Mouse (Mus musculus) kidney, postnatal 0 days (tissue): ENCODE measurements at regions not wholly inside any gene's neighbourhood (a gene's known extent, or its start where the extent isn't known, plus 50 kb on each side); places are given as distances from the start of the nearest gene placed in this dataset.
A peak's percentile ranks its signal among the peaks of the same experiment; 100 is the strongest.

Experiments
- ATAC-seq: fragments of 200-750 bp; cut with Nextera tagmentation; replicated peaks from 2 replicates; pipeline ENCODE4 v1.8.0; 2017; ENCODE audit warnings: low read depth, moderate number of reproducible peaks, moderate TSS enrichment, moderate library complexity; ENCODE audit not compliant: low FRiP score
- DNase-seq: peaks from one replicate; pipeline ENCODE4 v3.0.0-alpha.2; 2016; ENCODE audit warnings: low spot score
- H3K27ac ChIP-seq: fragments of 300-500 bp; sonication (generic); 2 replicates; pipeline ENCODE4 v1.5.1; 2014; ENCODE audit warnings: mild to moderate bottlenecking
- H3K27me3 ChIP-seq: fragments of 300-500 bp; sonication (generic); 2 replicates; pipeline ENCODE4 v1.6.1; 2014; ENCODE audit warnings: low read length, mixed read lengths; ENCODE audit not compliant: insufficient read depth
- H3K36me3 ChIP-seq: fragments of 300-500 bp; sonication (generic); 2 replicates; pipeline ENCODE4 v1.6.1; 2014; ENCODE audit warnings: low read length, mixed read lengths; ENCODE audit not compliant: insufficient read depth
- H3K4me1 ChIP-seq: fragments of 300-500 bp; sonication (generic); replicated peaks from 2 replicates; pipeline ENCODE4 v1.6.1; 2014; ENCODE audit warnings: antibody characterized with exemption, low read length, mixed read lengths; ENCODE audit not compliant: insufficient read depth
- H3K4me2 ChIP-seq: fragments of 300-500 bp; sonication (generic); 2 replicates; pipeline ENCODE4 v1.6.1; 2014; ENCODE audit warnings: mild to moderate bottlenecking, low read length, moderate library complexity, mixed read lengths
- H3K4me3 ChIP-seq: fragments of 300-500 bp; sonication (generic); replicated peaks from 2 replicates; pipeline ENCODE4 v1.5.1; 2014; ENCODE audit warnings: low read depth, low read length
- H3K9ac ChIP-seq: fragments of 300-500 bp; sonication (generic); 2 replicates; pipeline ENCODE4 v1.6.1; 2014; ENCODE audit warnings: low read depth, low read length
- H3K9me3 ChIP-seq: fragments of 300-500 bp; sonication (generic); replicated peaks from 2 replicates; pipeline ENCODE4 v1.6.1; 2016; ENCODE audit warnings: low read length, inconsistent platforms, mixed read lengths
- CTCF ChIP-seq: IDR thresholded peaks from 2 replicates; pipeline ENCODE4 v1.5.1; 2016; ENCODE audit warnings: antibody characterized with exemption, low read depth, mild to moderate bottlenecking, moderate library complexity
- WGBS: fragments of 180-500 bp; shearing (Covaris S2); extraction: QIAGEN DNeasy Blood & Tissue Kit; methylation state at CpG from one replicate; pipeline ENCODE4 v1.1.7; 2014; 5-methylcytosine and 5-hydroxymethylcytosine counted together

DNA sequence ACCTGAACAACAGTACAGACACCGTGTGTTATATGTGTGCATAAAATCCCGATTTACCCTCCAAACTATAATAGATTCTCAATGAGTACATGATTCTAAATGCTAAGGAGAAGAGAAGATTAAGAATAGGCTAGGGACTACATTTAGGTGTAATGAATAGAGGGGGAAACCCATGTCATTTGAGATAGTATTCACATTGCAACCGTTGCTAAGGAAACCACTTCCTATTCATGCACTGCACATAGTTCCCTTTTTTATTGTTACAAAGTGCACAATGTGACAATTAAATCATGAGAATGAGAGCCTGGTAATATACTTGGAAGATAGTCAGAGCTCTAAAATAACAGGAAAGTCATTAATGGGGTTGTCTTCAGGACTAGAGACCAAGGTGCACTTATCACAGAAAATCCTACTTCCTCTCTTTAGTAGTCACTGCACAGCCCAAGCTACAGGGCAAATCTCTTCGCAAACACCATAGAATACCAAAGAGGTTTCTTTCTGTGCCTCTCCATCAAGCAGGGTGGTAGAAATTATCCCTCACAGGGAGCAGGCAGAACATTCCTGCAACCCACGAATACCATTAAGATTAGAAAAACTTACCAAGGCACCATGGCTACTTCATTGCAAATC lies 164.3 kb upstream of the Akirin2 start:
- Histone ChIP-seq H3K36me3 (no peaks in the 10 kb centered on the region), H3K9me3 (no peaks in the 10 kb centered on the region), H3K27me3 (no peaks in the 10 kb centered on the region), H3K27ac (no peak overlapping the region), H3K4me1 (no peaks in the 10 kb centered on the region), H3K9ac (no peak overlapping the region), H3K4me3 (no peak overlapping the region), H3K4me2 (no peak overlapping the region)
- WGBS: 83% methylated on average over 5 of the region's 5 CpGs
- no peak for TF ChIP-seq CTCF
- DNase-seq (no peak), ATAC-seq (no peak)

DNA sequence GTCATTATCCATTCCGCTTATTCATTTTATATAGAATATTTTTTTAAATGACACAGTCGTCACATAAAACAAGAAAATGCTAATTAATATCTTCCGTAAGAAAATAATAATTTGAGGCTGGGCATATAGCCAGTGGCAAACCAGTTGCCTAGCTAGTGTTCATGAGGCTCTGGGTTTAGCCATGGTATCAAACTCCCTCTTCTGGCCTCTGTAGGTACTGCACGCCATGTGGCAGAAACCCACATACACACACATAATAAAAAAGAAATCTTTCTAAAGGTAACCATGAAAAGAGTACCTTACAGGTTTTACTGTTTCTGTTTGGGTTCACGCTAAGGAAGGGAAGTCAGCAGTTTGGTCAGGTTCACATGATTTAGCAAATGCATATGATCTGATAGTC lies 159.2 kb upstream of the Akirin2 start:
- H3K4me3 ChIP-seq: no peak overlapping the region
- 91% methylated on average over 5 of the region's 5 CpGs for WGBS
- H3K36me3 ChIP-seq: no peaks in the 10 kb centered on the region
- ATAC-seq (no peak), DNase-seq (no peak)
- H3K27me3 ChIP-seq: no peaks in the 10 kb centered on the region
- H3K4me1 ChIP-seq: no peaks in the 10 kb centered on the region
- TF ChIP-seq CTCF: 0 out of 2 replicates have a peak, but pooled peaks have one; percentile 21
- no peak overlapping the region for H3K4me2 ChIP-seq
- no peak overlapping the region for H3K9ac ChIP-seq
- no peaks in the 10 kb centered on the region for H3K9me3 ChIP-seq
- H3K27ac ChIP-seq: no peak overlapping the region

- DNase-seq: no peak
- H3K4me3 ChIP-seq: no peak overlapping the region
These were observed 147.7 kb upstream of the Akirin2 start for GRCm38 (mm10) chr4:34403061-34403460.

DNA sequence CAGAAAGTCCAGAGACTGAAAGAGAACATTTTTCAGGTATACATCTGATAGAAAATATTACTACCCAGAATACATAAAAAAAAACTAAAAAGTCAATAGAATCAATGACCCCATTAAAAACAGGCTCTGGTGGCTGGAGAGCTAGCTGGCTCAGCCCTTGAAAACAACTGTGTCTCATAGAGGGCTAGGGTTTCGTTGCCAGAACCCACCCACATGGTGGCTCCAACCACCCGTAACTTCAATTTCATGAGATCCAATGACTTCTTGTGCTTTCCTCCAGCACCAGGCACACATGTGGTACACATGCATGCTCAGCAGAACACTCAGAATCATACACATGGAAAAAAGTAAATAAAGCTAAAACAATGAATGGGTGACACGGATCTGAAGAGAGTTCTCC lies 143.6 kb upstream of the Akirin2 start:
- ATAC-seq: no peak
- Histone ChIP-seq H3K4me2 (no peak overlapping the region), H3K27ac (no peak overlapping the region), H3K4me1 (no peaks in the 10 kb centered on the region), H3K4me3 (no peak overlapping the region), H3K9me3 (no peaks in the 10 kb centered on the region), H3K36me3 (no peaks in the 10 kb centered on the region), H3K9ac (no peak overlapping the region), H3K27me3 (no peaks in the 10 kb centered on the region)
- WGBS: 36% methylated on average over 3 of the region's 3 CpGs
- no peak for DNase-seq
- no peak for TF ChIP-seq CTCF

More at GRCm38 (mm10) chr4:34403061-34403460, 147.7 kb upstream of the Akirin2 start:
- no peak for ATAC-seq
- Histone ChIP-seq H3K9ac (no peak overlapping the region), H3K36me3 (no peaks in the 10 kb centered on the region), H3K4me1 (no peaks in the 10 kb centered on the region), H3K4me2 (no peak overlapping the region), H3K27me3 (no peaks in the 10 kb centered on the region), H3K9me3 (no peaks in the 10 kb centered on the region), H3K27ac (no peak overlapping the region)
- WGBS: 83% methylated on average over 2 of the region's 2 CpGs
- TF ChIP-seq CTCF: no peak

- no peak for TF ChIP-seq CTCF
- Histone ChIP-seq H3K9me3 (no peaks in the 10 kb centered on the region), H3K9ac (no peak overlapping the region), H3K4me3 (no peak overlapping the region), H3K27me3 (no peaks in the 10 kb centered on the region), H3K36me3 (no peaks in the 10 kb centered on the region), H3K4me2 (no peak overlapping the region), H3K27ac (0 out of 2 replicates have a peak overlapping the region, but pooled peaks have one; percentile 54), H3K4me1 (no peaks in the 10 kb centered on the region)
- WGBS: 74% methylated on average over 6 of the region's 6 CpGs
- ATAC-seq (no peak), DNase-seq (peak; percentile 71)
These were observed 129.8 kb upstream of the Akirin2 start for GRCm38 (mm10) chr4:34420970-34421369.

DNA sequence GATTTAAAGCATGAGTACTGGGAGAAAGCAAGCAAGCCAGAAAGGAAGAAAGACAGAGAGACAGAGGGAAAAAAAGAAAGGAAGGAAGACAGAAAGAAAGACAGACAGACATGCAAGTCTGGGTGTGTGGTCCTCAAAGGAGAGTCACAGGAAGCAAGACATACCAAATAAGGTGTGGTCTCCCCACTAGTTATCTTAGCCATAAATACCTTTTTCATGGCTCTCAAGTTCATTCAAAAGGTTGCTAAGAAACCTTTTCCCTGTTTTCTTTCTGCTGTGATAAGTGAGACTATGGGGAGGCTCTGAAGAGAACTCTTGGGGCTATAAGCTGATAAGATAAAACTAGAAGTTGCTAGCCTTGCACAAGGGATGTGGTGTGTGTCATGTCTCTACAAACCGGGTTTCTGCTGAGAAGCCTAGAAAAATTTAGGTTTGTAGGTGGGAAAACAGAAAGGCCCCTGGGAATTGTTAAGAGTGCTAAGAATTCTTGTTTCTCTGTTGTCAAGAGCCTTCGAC lies 126.5 kb upstream of the Akirin2 start:
- H3K4me2 ChIP-seq: no peak overlapping the region
- H3K9ac ChIP-seq: no peak overlapping the region
- no peaks in the 10 kb centered on the region for H3K27me3 ChIP-seq
- TF ChIP-seq CTCF: no peak
- H3K27ac ChIP-seq: no peak overlapping the region
- no peaks in the 10 kb centered on the region for H3K36me3 ChIP-seq
- no peak overlapping the region for H3K4me3 ChIP-seq
- 59% methylated on average over 2 of the region's 2 CpGs for WGBS
- no peak for DNase-seq
- H3K4me1 ChIP-seq: no peaks in the 10 kb centered on the region
- ATAC-seq: no peak
- no peaks in the 10 kb centered on the region for H3K9me3 ChIP-seq

DNA sequence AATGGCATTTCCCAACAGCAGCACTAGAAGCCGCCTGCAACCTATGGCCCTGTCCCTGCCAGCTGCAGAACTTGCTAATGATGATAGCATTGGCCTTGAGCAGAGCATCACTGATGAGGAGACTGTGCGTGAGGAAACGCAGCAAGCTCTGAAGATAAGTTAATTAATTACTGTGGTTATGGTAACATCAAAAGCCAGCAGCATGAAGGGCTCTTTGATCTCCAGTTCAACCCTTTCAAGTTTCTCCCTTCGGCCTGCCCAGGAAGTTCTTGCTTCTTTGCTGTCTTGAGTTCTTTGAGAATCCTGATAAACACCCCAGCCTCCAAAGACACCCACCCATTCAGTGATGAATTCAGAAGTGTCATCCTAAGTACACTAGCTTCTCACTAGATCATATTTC lies 121.7 kb upstream of the Akirin2 start:
- H3K4me2 ChIP-seq: no peak overlapping the region
- H3K27ac ChIP-seq: no peak overlapping the region
- no peaks in the 10 kb centered on the region for H3K27me3 ChIP-seq
- no peak for TF ChIP-seq CTCF
- H3K9ac ChIP-seq: no peak overlapping the region
- H3K9me3 ChIP-seq: no peaks in the 10 kb centered on the region
- H3K4me1 ChIP-seq: no peaks in the 10 kb centered on the region
- H3K4me3 ChIP-seq: no peak overlapping the region
- ATAC-seq: no peak
- 46% methylated on average over 4 of the region's 4 CpGs for WGBS
- H3K36me3 ChIP-seq: no peaks in the 10 kb centered on the region
- no peak for DNase-seq
